Mouse (Mus musculus): ENCODE results near the gene Eif1.

GRCm38 (mm10) chr11:100327316-100327715 is 7.6 kb downstream of the Eif1 start:
- TF ChIP-seq CTCF (IDR thresholded peaks at IDR 0.05; ENCODE audit: low read depth, low read length) (no peak), POLR2A (IDR thresholded peaks at IDR 0.05; ENCODE audit: extremely low read depth, insufficient read depth, low read length) (no peak)
